Mouse (Mus musculus) stomach, embryonic 15.5 days (tissue): ENCODE data around the gene Rin2. TPM values are rescaled to one million over a fixed set of nuclear protein-coding genes. Genes with fewer than 3 reads are reported as not detected.

ENCODE experiments used
- ATAC-seq: fragments of 200-750 bp; cut with Nextera tagmentation; 2 replicates; pipeline ENCODE4 v1.8.0; 2017; ENCODE audit warnings: low read depth, moderate number of reproducible peaks, moderate TSS enrichment; ENCODE audit not compliant: insufficient read depth, low FRiP score
- H3K27ac ChIP-seq: fragments of 300-500 bp; sonication (generic); 2 replicates; pipeline ENCODE4 v1.5.1; 2015; ENCODE audit warnings: mild to moderate bottlenecking, inconsistent platforms
- H3K27me3 ChIP-seq: fragments of 300-500 bp; sonication (generic); replicated peaks from 2 replicates; pipeline ENCODE4 v1.6.1; 2015; ENCODE audit warnings: inconsistent platforms
- H3K36me3 ChIP-seq: fragments of 300-500 bp; sonication (generic); 2 replicates; pipeline ENCODE4 v1.6.1; 2015; ENCODE audit warnings: inconsistent platforms
- H3K4me1 ChIP-seq: fragments of 300-500 bp; sonication (generic); 2 replicates; pipeline ENCODE4 v1.6.1; 2015; ENCODE audit warnings: inconsistent platforms
- H3K4me2 ChIP-seq: fragments of 300-500 bp; sonication (generic); 2 replicates; pipeline ENCODE4 v1.6.1; 2015; ENCODE audit warnings: mild to moderate bottlenecking, inconsistent platforms
- H3K4me3 ChIP-seq: fragments of 300-500 bp; sonication (generic); replicated peaks from 2 replicates; pipeline ENCODE4 v1.5.1; 2015; ENCODE audit warnings: inconsistent platforms
- H3K9ac ChIP-seq: fragments of 300-500 bp; sonication (generic); 2 replicates; pipeline ENCODE4 v1.6.1; 2015; ENCODE audit warnings: inconsistent platforms
- H3K9me3 ChIP-seq: fragments of 300-500 bp; sonication (generic); 2 replicates; pipeline ENCODE4 v1.6.1; 2016; ENCODE audit warnings: inconsistent platforms
- WGBS: fragments of 180-500 bp; shearing (Covaris S2); methylation state at CpG from one replicate; pipeline ENCODE4 v1.1.7; 2015; 5-methylcytosine and 5-hydroxymethylcytosine counted together
- polyA plus RNA-seq: library from polyadenylated mRNA; unstranded; fragments of >200 nt; fragmentation: Nextera tagmentation; extraction: Ambion mirVana; gene quantifications from 2 replicates; pipeline ENCODE4 v1.2.1, GENCODE M21; 2015

The Rin2 gene
- polyA plus RNA-seq, 1 experiment from 2014 or later, result 32.8 TPM

DNA sequence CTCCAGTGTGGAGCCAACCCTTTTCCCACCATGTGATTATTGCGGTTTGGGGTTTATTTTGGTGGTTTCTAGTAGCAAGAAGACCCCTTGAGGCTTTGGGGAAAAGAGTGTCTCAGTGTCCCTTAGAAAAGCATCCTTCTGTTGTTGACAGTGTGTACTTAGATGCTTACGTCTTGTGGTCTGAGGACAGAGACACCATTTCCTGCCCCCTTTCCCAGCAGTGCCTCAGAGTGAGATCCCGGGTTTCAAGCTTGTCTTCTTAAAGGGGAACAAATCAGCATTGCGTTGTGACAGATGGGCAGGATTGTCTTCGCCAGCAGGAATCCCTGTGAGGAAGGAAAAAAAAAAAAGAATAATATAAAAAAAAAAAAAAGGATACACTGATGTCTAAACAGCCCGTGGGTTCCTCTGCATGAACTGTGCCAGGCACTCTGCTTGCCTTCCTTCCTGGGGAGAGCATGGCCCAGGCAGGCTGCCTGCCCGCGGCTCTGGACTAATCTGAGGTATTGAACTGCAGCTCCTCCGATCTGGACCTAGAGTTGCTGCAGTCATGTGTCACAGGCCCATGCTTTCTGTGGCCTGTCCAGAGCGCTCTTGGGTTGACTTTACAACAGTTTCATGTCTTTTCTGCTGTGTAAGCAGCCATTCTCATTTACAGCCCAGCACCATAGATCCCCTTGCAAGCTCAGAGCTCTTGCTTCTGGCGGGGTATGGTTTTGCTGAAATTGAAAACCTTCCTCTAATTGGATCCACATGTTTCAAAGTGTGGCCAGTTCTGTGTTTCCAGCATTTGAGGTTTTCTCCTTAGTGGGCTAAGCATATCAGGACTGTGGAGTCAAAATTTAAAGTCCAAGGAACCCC is 206.1 kb downstream of the Rin2 start:
- Histone ChIP-seq H3K36me3 (peaks cover 28% of the 10 kb centered on the region), H3K4me2 (no peak overlapping the region), H3K9me3 (no peaks in the 10 kb centered on the region), H3K27ac (0 out of 2 replicates have a peak overlapping the region, but pooled peaks have one; percentile 22), H3K27me3 (no peaks in the 10 kb centered on the region), H3K4me3 (no peak overlapping the region), H3K4me1 (peaks cover 14% of the 10 kb centered on the region), H3K9ac (no peak overlapping the region)
- no peak for ATAC-seq
- WGBS, result 80% methylated on average over 11 of the region's 11 CpGs

DNA sequence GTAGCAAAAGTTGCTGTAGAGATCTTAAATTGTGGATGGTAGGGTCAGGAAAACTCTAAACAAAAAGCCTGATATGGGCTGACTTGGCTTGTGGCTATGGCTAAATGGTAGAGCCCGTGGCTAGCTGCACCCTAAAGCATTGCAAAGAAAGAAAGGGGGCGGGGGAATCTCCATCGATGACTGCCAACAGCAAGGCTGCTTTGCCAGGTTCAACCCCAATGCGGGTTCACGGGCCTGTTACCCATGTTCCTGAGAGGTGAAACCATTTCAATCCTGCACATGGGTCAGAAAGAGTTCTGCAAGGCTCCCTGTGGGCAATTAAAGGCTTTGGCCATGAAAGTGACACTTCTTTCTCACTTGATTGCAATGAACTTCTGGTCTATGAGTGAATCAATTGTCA is 206.9 kb downstream of the Rin2 start:
- no peak overlapping the region for H3K4me2 ChIP-seq
- no peaks in the 10 kb centered on the region for H3K9me3 ChIP-seq
- WGBS, result 90% methylated on average over 5 of the region's 5 CpGs
- no peak for ATAC-seq
- H3K27ac ChIP-seq, result no peak overlapping the region
- peaks cover 14% of the 10 kb centered on the region for H3K4me1 ChIP-seq
- H3K27me3 ChIP-seq, result no peaks in the 10 kb centered on the region
- H3K36me3 ChIP-seq, result peaks cover 26% of the 10 kb centered on the region
- H3K9ac ChIP-seq, result no peak overlapping the region
- no peak overlapping the region for H3K4me3 ChIP-seq

DNA sequence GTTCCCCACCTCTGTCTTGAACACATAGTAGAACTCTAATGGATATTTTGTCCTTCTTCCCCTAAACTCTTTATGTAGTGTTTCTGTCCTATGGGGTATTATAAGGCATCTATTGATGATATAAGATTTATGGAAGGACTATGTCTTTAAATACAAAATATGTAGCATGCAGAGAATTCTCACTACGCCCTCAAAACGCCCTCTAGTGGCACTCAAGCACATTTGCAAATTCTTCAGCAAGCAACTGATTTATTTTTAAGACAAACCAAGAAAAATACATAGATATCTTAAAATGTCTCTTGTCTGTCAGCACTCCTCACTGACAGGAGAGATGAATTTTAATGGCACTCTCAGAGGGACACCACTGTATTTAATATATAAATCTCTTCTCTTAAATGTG is 207.4 kb downstream of the Rin2 start:
- Histone ChIP-seq H3K4me1 (peaks cover 14% of the 10 kb centered on the region), H3K9ac (no peak overlapping the region), H3K27ac (no peak overlapping the region), H3K9me3 (no peaks in the 10 kb centered on the region), H3K4me3 (no peak overlapping the region), H3K27me3 (no peaks in the 10 kb centered on the region), H3K4me2 (no peak overlapping the region), H3K36me3 (peaks cover 30% of the 10 kb centered on the region)
- ATAC-seq, result no peak
- WGBS, result 24% methylated on average over 2 of the region's 2 CpGs

DNA sequence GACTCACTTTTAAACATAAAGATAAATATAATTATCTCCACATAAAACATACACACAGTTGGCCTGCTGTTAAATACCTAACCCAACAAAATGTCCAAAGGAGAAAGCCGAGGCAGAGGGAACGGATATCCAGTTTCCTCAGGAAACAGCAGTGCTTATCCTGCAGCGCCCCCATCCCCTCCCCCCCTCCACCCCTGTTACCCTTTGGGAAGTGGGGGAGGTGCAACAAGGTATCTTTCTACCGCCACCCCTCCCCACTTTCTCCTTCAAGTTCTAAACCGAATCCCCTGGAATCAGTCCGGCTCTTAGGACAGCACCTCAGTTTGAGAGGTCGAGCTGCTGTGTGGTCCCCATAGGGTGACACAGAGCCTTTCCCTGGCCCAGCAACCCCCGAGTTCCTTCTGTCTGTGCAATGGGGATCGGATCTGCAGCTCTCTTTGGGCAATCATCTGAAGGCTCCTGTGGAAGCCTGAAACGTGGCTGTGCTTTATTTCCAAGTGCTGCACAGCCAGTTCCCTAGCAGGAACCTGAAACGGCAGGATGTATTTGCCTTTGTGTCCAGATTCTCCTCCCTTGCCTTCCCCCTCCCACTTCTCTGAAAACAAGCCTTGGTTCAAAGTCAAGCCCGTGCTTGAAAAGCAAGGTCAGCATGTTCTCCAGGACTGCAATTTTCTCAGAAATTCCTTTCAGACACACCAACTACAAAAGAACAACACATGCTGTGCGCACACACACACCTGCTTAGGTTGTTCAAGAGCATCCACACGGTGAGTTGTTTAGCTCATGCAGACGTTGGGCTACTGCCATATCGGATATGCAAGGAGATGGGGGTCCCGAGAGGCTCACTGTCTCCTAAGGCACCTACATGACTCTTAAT is 209.3 kb downstream of the Rin2 start:
- H3K9me3 ChIP-seq, result no peaks in the 10 kb centered on the region
- no peak overlapping the region for H3K9ac ChIP-seq
- H3K36me3 ChIP-seq, result peaks cover 22% of the 10 kb centered on the region; the same call in 1 of the 2 replicates
- H3K4me1 ChIP-seq, result peaks cover 22% of the 10 kb centered on the region
- H3K27me3 ChIP-seq, result no peaks in the 10 kb centered on the region
- H3K27ac ChIP-seq, result peak overlapping the region; percentile 79
- no peak overlapping the region for H3K4me3 ChIP-seq
- ATAC-seq, result no peak
- H3K4me2 ChIP-seq, result no peak overlapping the region
- 32% methylated on average over 17 of the region's 17 CpGs for WGBS

- peak; percentile 17; the same call in 1 of the 2 replicates for ATAC-seq
- 49% methylated on average over 14 of the region's 14 CpGs for WGBS
- no peaks in the 10 kb centered on the region for H3K27me3 ChIP-seq
Observed at GRCm38 (mm10) chr2:145884913-145885785, 210.1 kb downstream of the Rin2 start.

GRCm38 (mm10) chr2:145887937-145888765 is 213.1 kb downstream of the Rin2 start:
- no peak overlapping the region for H3K4me2 ChIP-seq
- peaks cover 22% of the 10 kb centered on the region for H3K4me1 ChIP-seq
- H3K27ac ChIP-seq, result peak overlapping the region; percentile 76
- no peaks in the 10 kb centered on the region for H3K9me3 ChIP-seq
- no peak overlapping the region for H3K4me3 ChIP-seq
- no peak overlapping the region for H3K9ac ChIP-seq
- WGBS, result 48% methylated on average over 14 of the region's 14 CpGs
- ATAC-seq, result peak; percentile 66; the same call in 1 of the 2 replicates
- no peaks in the 10 kb centered on the region for H3K27me3 ChIP-seq
- peaks cover 12% of the 10 kb centered on the region; the same call in 1 of the 2 replicates for H3K36me3 ChIP-seq

More at GRCm38 (mm10) chr2:145884913-145885785, 210.1 kb downstream of the Rin2 start:
- no peak overlapping the region for H3K4me2 ChIP-seq
- H3K36me3 ChIP-seq, result peaks cover 18% of the 10 kb centered on the region; the same call in 1 of the 2 replicates
- H3K4me3 ChIP-seq, result no peak overlapping the region
- peaks cover 22% of the 10 kb centered on the region for H3K4me1 ChIP-seq
- no peaks in the 10 kb centered on the region for H3K9me3 ChIP-seq
- H3K9ac ChIP-seq, result no peak overlapping the region
- peak overlapping the region; percentile 79 for H3K27ac ChIP-seq

DNA sequence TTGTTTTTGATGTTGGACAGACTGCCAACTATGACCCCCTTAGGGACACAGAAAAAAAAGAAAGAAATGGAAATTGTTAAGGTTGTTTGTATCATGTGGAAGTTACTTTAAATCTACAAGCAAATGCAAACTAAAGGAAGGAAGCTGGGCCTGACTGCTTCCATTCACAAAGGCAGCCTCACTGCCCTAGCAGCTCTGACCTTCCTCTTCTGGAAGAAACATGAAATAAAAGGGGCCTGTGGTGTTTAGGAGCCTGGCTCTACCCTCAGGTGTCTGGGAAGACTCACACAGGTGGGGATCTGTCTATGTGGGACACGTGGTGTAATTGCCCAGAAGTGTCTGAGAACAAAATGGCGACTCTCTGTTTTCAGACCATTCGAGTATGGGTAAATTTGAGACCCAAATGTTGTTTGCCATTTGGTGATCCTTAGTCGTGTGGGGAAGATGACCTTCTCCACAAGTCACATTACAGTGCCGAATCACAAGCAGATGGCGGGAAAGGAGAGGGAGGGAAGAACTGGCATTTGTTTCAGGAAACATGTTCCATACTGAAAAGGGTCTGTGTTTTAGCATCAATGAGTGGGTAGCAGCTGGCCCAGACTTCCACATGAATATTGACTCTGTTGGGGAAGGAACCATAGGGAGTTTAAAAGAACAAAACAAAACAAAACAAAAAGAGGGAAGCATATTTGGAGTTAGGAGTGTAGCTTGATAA is 213.9 kb downstream of the Rin2 start:
- ATAC-seq, result 0 out of 2 replicates have a peak, but pooled peaks have one; percentile 15
- peaks cover 22% of the 10 kb centered on the region for H3K4me1 ChIP-seq
- no peak overlapping the region for H3K9ac ChIP-seq
- no peak overlapping the region for H3K4me2 ChIP-seq
- H3K36me3 ChIP-seq, result peaks cover 12% of the 10 kb centered on the region; the same call in 1 of the 2 replicates
- H3K27me3 ChIP-seq, result no peaks in the 10 kb centered on the region
- H3K27ac ChIP-seq, result peak overlapping the region; percentile 76
- H3K4me3 ChIP-seq, result no peak overlapping the region
- WGBS, result 59% methylated on average over 6 of the region's 6 CpGs
- H3K9me3 ChIP-seq, result no peaks in the 10 kb centered on the region

DNA sequence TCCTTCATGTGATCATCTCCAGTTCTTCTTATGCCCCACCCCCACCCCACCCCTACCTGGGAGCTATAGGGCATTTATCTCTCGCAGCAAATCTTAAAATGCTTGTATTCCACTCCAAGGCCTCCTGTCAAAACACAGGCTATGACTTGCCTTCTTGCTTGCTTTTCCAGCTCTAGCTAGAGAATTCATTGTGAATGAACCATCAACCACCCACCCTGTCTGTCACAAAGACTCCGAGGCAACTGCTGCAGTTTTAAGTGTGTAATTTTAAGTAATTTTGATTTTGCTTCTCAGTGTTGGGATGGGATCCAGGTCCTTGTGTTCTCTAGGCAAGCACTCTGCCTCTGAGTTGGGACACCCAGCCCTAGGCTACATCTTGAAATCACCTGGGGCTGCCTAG is 215.6 kb downstream of the Rin2 start:
- H3K27ac ChIP-seq, result peak overlapping the region; percentile 4; the same call in 1 of the 2 replicates
- no peak overlapping the region for H3K9ac ChIP-seq
- H3K27me3 ChIP-seq, result no peaks in the 10 kb centered on the region
- H3K4me2 ChIP-seq, result no peak overlapping the region
- WGBS, result 86% methylated on average over 2 of the region's 2 CpGs
- ATAC-seq, result no peak
- H3K4me3 ChIP-seq, result no peak overlapping the region
- H3K4me1 ChIP-seq, result peaks cover 8% of the 10 kb centered on the region
- H3K36me3 ChIP-seq, result peaks cover 12% of the 10 kb centered on the region; the same call in 1 of the 2 replicates
- no peaks in the 10 kb centered on the region for H3K9me3 ChIP-seq

DNA sequence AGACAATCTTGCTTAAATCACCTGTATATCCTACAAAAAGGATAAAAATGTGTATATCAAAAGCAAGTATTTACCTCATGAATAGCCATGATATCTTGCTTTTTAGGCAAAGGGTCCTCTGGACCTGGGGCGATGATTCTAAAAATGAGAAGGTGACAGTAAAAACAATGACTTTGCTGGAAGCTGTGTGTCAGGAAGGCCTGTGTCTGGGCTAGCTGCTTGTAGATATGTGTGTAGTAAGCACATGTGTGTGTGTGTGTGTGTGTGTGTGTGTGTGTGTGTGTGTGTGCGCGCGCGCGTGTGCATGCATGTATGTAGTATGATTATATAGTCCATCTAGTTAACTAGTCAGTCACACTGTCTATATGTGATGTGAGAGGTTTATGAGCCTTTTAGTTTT is 218.7 kb downstream of the Rin2 start:
- Histone ChIP-seq H3K4me3 (no peak overlapping the region), H3K9ac (no peak overlapping the region), H3K27ac (no peak overlapping the region), H3K4me1 (no peaks in the 10 kb centered on the region), H3K9me3 (no peaks in the 10 kb centered on the region), H3K27me3 (no peaks in the 10 kb centered on the region), H3K4me2 (no peak overlapping the region), H3K36me3 (no peaks in the 10 kb centered on the region)
- no peak for ATAC-seq
- WGBS, result 98% methylated on average over 6 of the region's 6 CpGs

GRCm38 (mm10) chr2:145898106-145898505 is 223.1 kb downstream of the Rin2 start:
- H3K36me3 ChIP-seq, result no peaks in the 10 kb centered on the region
- no peak for ATAC-seq
- no peak overlapping the region for H3K4me3 ChIP-seq
- H3K4me1 ChIP-seq, result no peaks in the 10 kb centered on the region
- H3K27me3 ChIP-seq, result no peaks in the 10 kb centered on the region
- 46% methylated on average over 9 of the region's 9 CpGs for whole genome bisulfite sequencing
- no peaks in the 10 kb centered on the region for H3K9me3 ChIP-seq
- no peak overlapping the region for H3K4me2 ChIP-seq
- no peak overlapping the region for H3K9ac ChIP-seq
- H3K27ac ChIP-seq, result no peak overlapping the region
